Mouse (Mus musculus) spleen, adult 2 months (tissue): ENCODE measurements at regions not wholly inside any gene's neighbourhood (a gene's known extent, or its start where the extent isn't known, plus 50 kb on each side); places are given as distances from the start of the nearest gene placed in this dataset.

ENCODE experiments used
- DNase-seq, 2 experiments: peaks; one replicate each; pipeline versions ENCODE4 v3.0.0 to v3.0.0-alpha.2; 2012 to 2021; ENCODE audit warnings: low spot score in 2 of 2, low read depth in 1 of 2
- H3K27ac ChIP-seq: fragments of 200-500 bp; 2 replicates; pipeline ENCODE4 v1.5.1; 2012; ENCODE audit warnings: low read length, inconsistent platforms; ENCODE audit not compliant: insufficient read depth
- H3K27me3 ChIP-seq: fragments of 200-500 bp; 2 replicates; pipeline ENCODE4 v1.6.1; 2012; ENCODE audit warnings: mild to moderate bottlenecking, moderate library complexity, low read length, inconsistent platforms; ENCODE audit not compliant: control insufficient read depth, insufficient read depth
- H3K36me3 ChIP-seq: fragments of 200-500 bp; 2 replicates; pipeline ENCODE4 v1.6.1; 2012; ENCODE audit warnings: mild to moderate bottlenecking, low read length, inconsistent platforms; ENCODE audit not compliant: control insufficient read depth, insufficient read depth
- H3K4me1 ChIP-seq: fragments of 200-500 bp; 2 replicates; pipeline ENCODE4 v1.6.1; 2011; ENCODE audit warnings: inconsistent platforms; ENCODE audit not compliant: control insufficient read depth, insufficient read depth, insufficient read length
- H3K4me3 ChIP-seq: fragments of 200-500 bp; 2 replicates; pipeline ENCODE4 v1.5.1; 2011; ENCODE audit warnings: mild to moderate bottlenecking, inconsistent platforms; ENCODE audit not compliant: insufficient read depth, insufficient read length; ENCODE audit errors: extremely low read depth
- CTCF ChIP-seq: fragments of 200-500 bp; IDR thresholded peaks from 2 replicates; pipeline ENCODE4 v1.5.1; 2011; ENCODE audit warnings: mild to moderate bottlenecking, inconsistent platforms; ENCODE audit not compliant: insufficient read depth, insufficient read length, insufficient replicate concordance; ENCODE audit errors: extremely low read depth
- POLR2A ChIP-seq: fragments of 200-500 bp; IDR thresholded peaks from 2 replicates; pipeline ENCODE4 v1.6.1; 2011; ENCODE audit warnings: low read depth, low read length, inconsistent platforms
- WGBS: fragments of 180-500 bp; shearing (Covaris S2); methylation state at CpG from one replicate; pipeline ENCODE4 v1.1.7; 2018; 5-methylcytosine and 5-hydroxymethylcytosine counted together

GRCm38 (mm10) chr5:74136868-74137439 lies 58.1 kb upstream of the Rasl11b start:
- 79% methylated on average over 5 of the region's 5 CpGs for WGBS
- Histone ChIP-seq H3K4me3 (no peak overlapping the region), H3K4me1 (no peaks in the 10 kb centered on the region), H3K27me3 (no peaks in the 10 kb centered on the region), H3K36me3 (no peaks in the 10 kb centered on the region), H3K27ac (no peak overlapping the region)
- TF ChIP-seq POLR2A, result no peak
- no peak for TF ChIP-seq CTCF
- DNase-seq, result no peak

- DNase-seq, result no peak
- Histone ChIP-seq H3K4me3 (no peak overlapping the region), H3K36me3 (no peaks in the 10 kb centered on the region), H3K27me3 (no peaks in the 10 kb centered on the region), H3K4me1 (no peaks in the 10 kb centered on the region), H3K27ac (no peak overlapping the region)
- TF ChIP-seq POLR2A, result no peak
- WGBS, result 83% methylated on average over 4 of the region's 4 CpGs
Measured at GRCm38 (mm10) chr5:74143994-74144393, 51.1 kb upstream of the Rasl11b start.

GRCm38 (mm10) chr5:74144765-74145164 lies 50.3 kb upstream of the Rasl11b start:
- WGBS, result 88% methylated on average over 5 of the region's 5 CpGs
- H3K4me3 ChIP-seq, result no peak overlapping the region
- no peaks in the 10 kb centered on the region for H3K4me1 ChIP-seq
- no peak for DNase-seq
- no peaks in the 10 kb centered on the region for H3K36me3 ChIP-seq
- no peaks in the 10 kb centered on the region for H3K27me3 ChIP-seq
- H3K27ac ChIP-seq, result no peak overlapping the region
- TF ChIP-seq POLR2A (no peak), CTCF (no peak)
